Mouse (Mus musculus) kidney, adult 2 months (tissue): ENCODE measurements around the gene Bok.

Experiments
- CTCF ChIP-seq: fragments of 200-500 bp; conservative IDR thresholded peaks from 2 replicates; pipeline ENCODE4 v1.5.1; 2011; ENCODE audit warnings: low read depth, mild to moderate bottlenecking, control low read depth, low read length, moderate library complexity, mixed read lengths; ENCODE audit not compliant: insufficient read depth, insufficient read length
- POLR2A ChIP-seq: fragments of 200-500 bp; IDR thresholded peaks from one replicate; pipeline ENCODE4 v1.6.1; 2011; ENCODE audit warnings: low read depth, low read length, control low read depth

- TF ChIP-seq CTCF (no peak), POLR2A (no peak)
These were observed 57.5 kb downstream of the Bok start for GRCm38 (mm10) chr1:93742910-93743309.
